Mouse (Mus musculus) spleen, postnatal 0 days (tissue): ENCODE data around the gene Ssr1. TPM values are rescaled to one million over a fixed set of nuclear protein-coding genes. Genes with fewer than 3 reads are reported as not detected.

ENCODE experiments used
- polyA plus RNA-seq: library from polyadenylated mRNA; unstranded; fragments of >200 nt; fragmentation: Nextera tagmentation; extraction: Ambion mirVana; gene quantifications from 2 replicates; pipeline ENCODE4 v1.2.1, GENCODE M21; 2015

Gene Ssr1
- polyA plus RNA-seq: 76.0 and 80.2 TPM in 2 replicates

DNA sequence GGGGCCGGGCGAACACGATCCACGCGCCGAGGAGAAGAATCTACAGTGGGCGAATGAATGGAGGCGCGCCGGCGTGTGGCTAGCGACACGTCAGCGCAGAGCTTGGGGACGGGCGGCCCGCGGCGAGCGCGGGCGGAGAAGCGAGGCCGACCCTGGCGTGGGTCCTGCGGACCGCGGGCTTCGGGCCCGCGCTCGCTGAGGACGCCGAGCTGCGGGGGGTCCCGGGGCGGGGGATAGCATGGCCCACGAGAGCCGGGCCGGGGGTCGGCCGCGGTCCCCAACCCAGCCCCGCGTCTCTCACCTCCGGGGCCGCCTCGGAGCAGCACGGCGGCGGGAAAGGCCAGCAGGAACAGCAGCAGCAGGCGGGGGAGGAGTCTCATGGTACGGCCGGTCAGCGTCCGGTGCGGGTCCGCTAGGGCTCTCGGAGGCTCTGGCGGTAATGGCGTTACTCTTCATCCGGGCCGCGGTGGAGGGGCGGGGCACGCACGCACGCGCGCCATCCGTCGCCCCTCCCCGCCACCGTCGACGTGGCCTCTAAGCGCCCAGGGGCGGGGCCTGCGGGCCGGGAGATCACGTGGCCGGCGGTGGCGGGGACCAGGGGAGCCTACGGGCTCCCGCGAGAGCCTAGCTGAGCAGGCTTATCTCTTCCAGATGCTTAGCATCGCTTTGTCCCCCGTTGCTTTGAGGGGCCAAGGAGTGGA is at the start of gene Ssr1:
Gene Ssr1 (minus strand): TSS at position 514 of the 701 bp plus-strand sequence.

DNA sequence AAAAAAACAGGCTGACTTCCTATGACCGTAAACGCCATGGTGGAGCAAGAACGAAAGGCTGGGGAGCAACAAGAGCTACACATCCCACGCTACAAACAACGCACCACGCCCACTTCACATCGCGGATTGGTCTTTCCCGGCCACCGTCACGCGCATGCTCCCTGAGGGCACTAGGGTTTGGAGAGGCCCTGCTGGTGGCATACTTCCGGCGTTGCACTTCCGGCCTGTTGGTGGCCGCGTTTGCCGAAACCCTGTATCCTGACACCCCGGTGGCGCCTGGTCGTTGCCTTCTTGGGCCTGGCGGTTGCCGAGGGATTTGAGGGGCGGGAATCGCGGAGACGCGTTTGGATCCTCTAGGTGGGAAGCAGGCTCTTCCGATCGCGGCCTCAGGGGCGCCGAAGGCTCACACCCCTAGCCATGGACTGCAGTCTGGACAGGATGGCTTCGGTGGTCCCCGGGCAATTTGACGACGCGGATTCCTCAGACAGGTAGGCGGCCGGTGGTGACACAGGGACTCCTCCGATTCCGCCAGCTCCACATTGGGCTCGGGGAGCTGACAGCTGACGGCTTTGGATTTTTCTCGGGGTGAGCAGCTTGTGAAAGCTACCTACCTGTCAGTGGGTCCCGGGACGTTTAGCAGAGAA is 43.1 kb upstream of the Ssr1 start, which contains the start of gene Cage1:
Gene Cage1 (minus strand): TSS at position 26 of the 644 bp plus-strand sequence.

DNA sequence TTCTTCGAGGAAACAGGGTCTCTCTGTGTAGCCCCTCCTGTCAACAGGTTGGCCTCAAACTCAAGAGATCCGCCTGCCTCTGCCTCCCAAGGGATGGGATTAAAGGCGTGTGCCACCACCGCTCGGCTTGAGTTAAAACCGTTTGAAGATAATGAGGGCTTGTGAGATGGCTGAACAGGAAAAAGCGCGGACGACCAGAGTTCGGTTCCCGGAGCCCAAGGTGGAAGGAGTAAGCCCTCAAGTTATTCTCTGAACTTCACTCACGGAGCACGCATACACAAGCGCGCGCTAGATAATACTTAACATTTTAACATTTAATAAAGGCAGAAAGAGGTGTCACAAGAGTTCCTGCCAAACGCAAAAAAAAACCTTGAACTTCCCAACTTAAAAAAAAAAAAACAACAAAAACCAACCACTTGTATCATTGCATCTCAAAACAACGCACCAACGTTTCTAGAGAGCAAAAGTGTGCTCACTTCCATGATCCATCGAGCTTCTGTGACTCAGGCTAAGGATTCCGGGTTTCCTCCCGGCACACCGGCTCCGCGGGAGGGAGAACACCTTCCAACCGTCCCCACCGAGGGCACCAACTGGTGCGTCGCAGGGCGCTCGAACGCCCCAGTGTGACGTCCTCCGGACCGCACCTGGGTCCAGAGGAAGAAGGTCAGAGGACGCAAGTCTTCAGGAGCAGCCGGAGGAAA is 42.5 kb upstream of the Ssr1 start, which contains the start of gene Riok1:
Gene Riok1 (plus strand): TSS at position 653 of the 701 bp plus-strand sequence.

Other genes starting within 250 kb of the Ssr1 start
- 5.6 and 7.3 TPM in 2 replicates for gene Rreb1, start 215.8 kb downstream of the Ssr1 start, polyA plus RNA-seq
- gene Riok1, start 42.8 kb upstream of the Ssr1 start, polyA plus RNA-seq: 34.2 and 39.4 TPM in 2 replicates
- gene Cage1, start 42.9 kb upstream of the Ssr1 start, polyA plus RNA-seq: 0.97 and 1.1 TPM in 2 replicates
- gene Dsp, start 157.1 kb upstream of the Ssr1 start, polyA plus RNA-seq: 0.10 and 0.12 TPM in 2 replicates
- 22.5 and 28.0 TPM in 2 replicates for gene Snrnp48, start 210.7 kb upstream of the Ssr1 start, polyA plus RNA-seq